Mouse (Mus musculus): ENCODE measurements around the gene Pdlim4. TPM values are rescaled to one million over a fixed set of nuclear protein-coding genes. Genes with fewer than 3 reads are reported as not detected.

The Pdlim4 gene
- polyA plus RNA-seq, 1 experiment from 2014 or later = 13.2 TPM

DNA sequence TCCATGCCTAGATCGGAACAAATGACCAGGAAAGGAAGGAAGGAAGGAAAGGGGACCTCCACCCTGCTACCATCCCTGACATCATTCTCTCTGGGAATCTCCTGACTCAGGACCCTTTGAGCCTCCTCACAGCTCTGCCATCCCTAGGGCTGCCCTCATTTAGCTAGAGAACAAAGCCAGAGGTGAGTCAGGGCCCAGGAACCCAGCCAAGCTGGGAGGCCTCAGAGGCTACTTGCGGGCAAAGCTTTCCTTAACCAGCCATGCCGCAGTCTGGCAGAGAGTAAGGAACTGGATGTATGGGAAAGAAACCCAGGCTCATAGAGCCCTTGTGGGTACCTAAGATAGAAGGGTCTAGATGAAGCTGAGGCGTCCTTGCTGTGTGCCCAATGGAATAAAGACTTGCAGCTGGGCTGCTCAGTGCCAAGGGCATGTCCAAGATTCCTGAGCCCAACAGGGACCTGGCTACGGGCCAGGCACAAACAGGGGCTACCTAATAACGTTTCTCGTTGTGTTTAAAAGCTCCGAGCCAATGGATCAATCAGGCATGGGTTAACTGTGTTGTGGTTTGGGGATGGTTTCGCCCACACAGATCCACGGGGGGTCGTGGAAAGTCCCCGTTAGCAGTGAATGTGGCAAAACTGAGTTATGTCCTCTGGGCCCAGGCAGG lies 6.6 kb downstream of the Pdlim4 start:
- 77% methylated on average over 12 of the region's 12 CpGs for WGBS
- no peaks in the 10 kb centered on the region for H3K9me3 ChIP-seq (ENCODE audit: control insufficient read depth, low read length)
- peaks cover 11% of the 10 kb centered on the region for H3K27me3 ChIP-seq (replicated peaks; ENCODE audit: control insufficient read depth, insufficient read depth, low read length)
- H3K4me2 ChIP-seq = no peak overlapping the region
- H3K27ac ChIP-seq (ENCODE audit: low read depth, low read length) = no peak overlapping the region
- DNase-seq (ENCODE audit: low spot score) = no peak
- peaks cover 11% of the 10 kb centered on the region for H3K4me1 ChIP-seq (replicated peaks; ENCODE audit: control insufficient read depth, insufficient read depth, low read length)
- H3K36me3 ChIP-seq (ENCODE audit: control insufficient read depth, insufficient read depth, low read length) = no peaks in the 10 kb centered on the region
- H3K4me3 ChIP-seq (ENCODE audit: low read depth, low read length) = no peak overlapping the region
- no peak for ATAC-seq (replicated peaks; ENCODE audit: low FRiP score)
- H3K9ac ChIP-seq (ENCODE audit: low read depth, low read length) = no peak overlapping the region

DNA sequence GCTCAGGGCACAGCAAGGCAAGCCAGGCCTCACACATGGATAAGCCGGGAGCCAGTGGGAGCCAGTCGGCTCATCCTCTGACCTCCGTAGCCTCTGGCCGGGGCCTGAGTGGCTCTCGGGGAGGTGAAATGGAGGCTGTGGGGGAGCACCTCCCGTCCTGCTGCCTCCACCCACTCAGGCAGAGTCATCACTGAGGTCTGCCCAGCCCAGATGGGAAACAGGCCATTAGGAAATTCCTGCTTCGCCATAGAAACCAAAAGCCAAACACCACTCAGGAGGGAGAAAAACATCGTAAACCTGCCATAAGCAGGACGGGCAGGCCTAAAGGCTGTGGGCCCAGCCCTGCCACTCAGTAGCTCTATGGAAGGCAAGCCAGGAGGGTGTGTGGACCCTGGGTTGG lies 8.5 kb downstream of the Pdlim4 start:
- H3K27me3 ChIP-seq (replicated peaks; ENCODE audit: control insufficient read depth, insufficient read depth, low read length) = peaks cover 2% of the 10 kb centered on the region; the same call in 1 of the 2 replicates
- DNase-seq (ENCODE audit: low spot score) = no peak
- WGBS = 36% methylated on average over 9 of the region's 9 CpGs
- no peak overlapping the region; the same call in 1 of the 2 replicates for H3K27ac ChIP-seq (ENCODE audit: low read depth, low read length)
- no peak overlapping the region for H3K9ac ChIP-seq (ENCODE audit: low read depth, low read length)
- H3K4me1 ChIP-seq (replicated peaks; ENCODE audit: control insufficient read depth, insufficient read depth, low read length) = peaks cover 11% of the 10 kb centered on the region
- H3K4me2 ChIP-seq = no peak overlapping the region
- H3K4me3 ChIP-seq (ENCODE audit: low read depth, low read length) = no peak overlapping the region
- ATAC-seq (replicated peaks; ENCODE audit: low FRiP score) = no peak
- no peaks in the 10 kb centered on the region for H3K36me3 ChIP-seq (ENCODE audit: control insufficient read depth, insufficient read depth, low read length)
- H3K9me3 ChIP-seq (ENCODE audit: control insufficient read depth, low read length) = no peaks in the 10 kb centered on the region

DNA sequence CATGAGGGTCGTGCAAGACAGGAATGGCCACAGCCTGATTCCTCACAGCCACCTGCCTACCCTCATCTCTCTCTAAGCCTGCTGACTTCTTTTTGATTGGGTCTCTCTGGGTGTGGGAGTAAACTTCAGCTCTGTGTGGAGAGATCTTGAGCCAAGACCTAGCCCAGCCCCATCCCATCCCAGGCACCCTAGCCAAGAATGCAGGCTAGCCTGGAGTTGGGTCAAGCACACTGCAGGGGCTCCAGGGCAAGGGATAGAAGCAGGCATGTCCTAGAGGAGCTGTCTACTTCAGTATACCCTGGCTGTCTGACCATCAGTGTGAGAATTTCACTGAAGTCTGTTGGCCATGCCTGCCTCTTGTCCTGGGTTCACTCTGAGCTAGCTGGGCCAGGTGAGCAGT lies 9.3 kb downstream of the Pdlim4 start:
- H3K36me3 ChIP-seq (ENCODE audit: control insufficient read depth, insufficient read depth, low read length) = no peaks in the 10 kb centered on the region
- peaks cover 9% of the 10 kb centered on the region for H3K4me1 ChIP-seq (replicated peaks; ENCODE audit: control insufficient read depth, insufficient read depth, low read length)
- DNase-seq (ENCODE audit: low spot score) (no peak), ATAC-seq (replicated peaks; ENCODE audit: low FRiP score) (no peak)
- 52% methylated on average over 1 of the region's 1 CpGs for WGBS
- H3K27ac ChIP-seq (ENCODE audit: low read depth, low read length) = no peak overlapping the region
- no peak overlapping the region for H3K4me2 ChIP-seq
- no peak overlapping the region for H3K9ac ChIP-seq (ENCODE audit: low read depth, low read length)
- peaks cover 2% of the 10 kb centered on the region; the same call in 1 of the 2 replicates for H3K27me3 ChIP-seq (replicated peaks; ENCODE audit: control insufficient read depth, insufficient read depth, low read length)
- no peaks in the 10 kb centered on the region for H3K9me3 ChIP-seq (ENCODE audit: control insufficient read depth, low read length)
- H3K4me3 ChIP-seq (ENCODE audit: low read depth, low read length) = no peak overlapping the region

DNA sequence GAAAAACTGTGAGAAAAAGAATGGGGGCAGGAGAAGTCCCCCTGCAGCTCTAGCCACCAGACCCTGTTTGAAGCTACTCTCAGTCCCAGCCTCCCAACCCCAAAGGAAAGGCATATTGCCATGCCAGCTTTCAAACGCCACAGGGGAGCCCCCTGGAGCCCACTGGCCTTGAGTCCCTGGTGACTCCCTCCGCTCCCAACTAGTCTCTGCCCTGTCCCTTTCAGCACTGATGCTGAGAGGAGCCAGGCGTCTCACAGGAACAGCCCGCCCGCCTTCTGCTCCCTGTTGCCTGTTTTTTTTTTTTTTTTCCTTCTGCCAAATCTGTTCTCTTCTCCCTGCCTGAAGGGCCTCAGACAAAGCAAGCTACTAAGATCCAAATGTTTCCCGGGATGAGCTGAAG lies 10.2 kb downstream of the Pdlim4 start:
- Histone ChIP-seq H3K27ac (ENCODE audit: low read depth, low read length) (no peak overlapping the region), H3K4me3 (ENCODE audit: low read depth, low read length) (no peak overlapping the region), H3K27me3 (replicated peaks; ENCODE audit: control insufficient read depth, insufficient read depth, low read length) (peaks cover 2% of the 10 kb centered on the region; the same call in 1 of the 2 replicates), H3K4me1 (replicated peaks; ENCODE audit: control insufficient read depth, insufficient read depth, low read length) (peaks cover 8% of the 10 kb centered on the region), H3K9me3 (ENCODE audit: control insufficient read depth, low read length) (no peaks in the 10 kb centered on the region), H3K4me2 (no peak overlapping the region), H3K36me3 (ENCODE audit: control insufficient read depth, insufficient read depth, low read length) (no peaks in the 10 kb centered on the region), H3K9ac (ENCODE audit: low read depth, low read length) (no peak overlapping the region)
- 41% methylated on average over 6 of the region's 6 CpGs for WGBS
- ATAC-seq (replicated peaks; ENCODE audit: low FRiP score) (no peak), DNase-seq (ENCODE audit: low spot score) (no peak)

DNA sequence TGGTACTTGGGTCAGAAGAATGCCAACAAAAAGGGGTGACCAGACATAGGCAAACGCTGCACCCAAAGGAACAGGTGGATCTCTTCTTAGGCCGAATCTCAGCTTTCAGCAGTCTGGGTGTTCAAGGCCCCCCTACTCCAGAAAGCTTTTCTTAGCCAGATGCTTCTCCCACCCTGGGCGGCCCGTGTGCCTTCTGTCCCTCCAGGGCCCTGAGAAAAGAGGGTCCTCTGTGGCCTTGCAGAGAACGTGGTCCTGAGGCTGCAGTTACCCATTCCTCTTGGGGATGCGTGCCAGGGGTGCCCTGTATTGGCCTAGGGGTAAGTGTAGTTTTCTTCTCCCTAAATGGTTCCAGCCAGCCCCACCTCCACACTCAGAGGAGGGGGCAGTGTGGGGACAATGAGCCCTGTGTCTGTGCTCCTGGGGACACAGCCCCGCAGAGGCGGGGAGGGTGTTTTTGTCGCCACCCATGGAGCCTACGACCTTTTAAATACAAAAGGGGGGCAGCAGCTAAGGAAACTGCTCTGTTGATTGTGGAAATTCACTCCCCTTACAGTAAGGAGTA lies 10.7 kb downstream of the Pdlim4 start:
- WGBS = 55% methylated on average over 10 of the region's 10 CpGs
- H3K4me2 ChIP-seq = no peak overlapping the region
- no peak overlapping the region for H3K27ac ChIP-seq (ENCODE audit: low read depth, low read length)
- H3K4me1 ChIP-seq (replicated peaks; ENCODE audit: control insufficient read depth, insufficient read depth, low read length) = peaks cover 12% of the 10 kb centered on the region
- DNase-seq (ENCODE audit: low spot score) = no peak
- no peaks in the 10 kb centered on the region for H3K9me3 ChIP-seq (ENCODE audit: control insufficient read depth, low read length)
- H3K9ac ChIP-seq (ENCODE audit: low read depth, low read length) = no peak overlapping the region
- no peaks in the 10 kb centered on the region for H3K36me3 ChIP-seq (ENCODE audit: control insufficient read depth, insufficient read depth, low read length)
- peaks cover 2% of the 10 kb centered on the region; the same call in 1 of the 2 replicates for H3K27me3 ChIP-seq (replicated peaks; ENCODE audit: control insufficient read depth, insufficient read depth, low read length)
- ATAC-seq (replicated peaks; ENCODE audit: low FRiP score) = no peak
- no peak overlapping the region for H3K4me3 ChIP-seq (ENCODE audit: low read depth, low read length)

DNA sequence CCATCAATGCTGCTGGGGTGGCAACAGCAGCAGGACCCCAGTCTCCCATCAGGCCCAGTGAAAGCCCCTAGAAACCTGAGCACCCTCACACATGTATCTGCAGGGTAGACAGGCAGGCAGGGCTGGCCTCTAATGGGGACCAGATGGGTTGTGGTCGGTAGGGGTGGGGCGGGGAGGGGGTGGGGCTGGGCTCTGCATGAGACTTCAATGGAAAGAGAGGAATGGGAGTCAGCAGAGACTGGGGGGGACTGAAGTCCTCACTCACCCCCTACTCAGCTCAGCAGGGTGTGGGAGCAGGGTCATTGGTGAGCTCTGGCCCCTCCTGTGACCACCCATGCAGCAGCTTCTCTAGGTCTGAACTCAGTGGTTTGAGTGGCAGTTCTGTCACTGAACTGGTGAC lies 11.4 kb downstream of the Pdlim4 start:
- no peak overlapping the region for H3K4me2 ChIP-seq
- WGBS = 0% methylated on average over 1 of the region's 2 CpGs
- no peak overlapping the region for H3K27ac ChIP-seq (ENCODE audit: low read depth, low read length)
- H3K4me3 ChIP-seq (ENCODE audit: low read depth, low read length) = no peak overlapping the region
- no peaks in the 10 kb centered on the region for H3K9me3 ChIP-seq (ENCODE audit: control insufficient read depth, low read length)
- 0 out of 2 replicates have a peak, but pooled peaks cover 2% of the 10 kb centered on the region for H3K27me3 ChIP-seq (replicated peaks; ENCODE audit: control insufficient read depth, insufficient read depth, low read length)
- no peak for DNase-seq (ENCODE audit: low spot score)
- no peak overlapping the region for H3K9ac ChIP-seq (ENCODE audit: low read depth, low read length)
- ATAC-seq (replicated peaks; ENCODE audit: low FRiP score) = no peak
- no peaks in the 10 kb centered on the region for H3K36me3 ChIP-seq (ENCODE audit: control insufficient read depth, insufficient read depth, low read length)
- peaks cover 12% of the 10 kb centered on the region for H3K4me1 ChIP-seq (replicated peaks; ENCODE audit: control insufficient read depth, insufficient read depth, low read length)

DNA sequence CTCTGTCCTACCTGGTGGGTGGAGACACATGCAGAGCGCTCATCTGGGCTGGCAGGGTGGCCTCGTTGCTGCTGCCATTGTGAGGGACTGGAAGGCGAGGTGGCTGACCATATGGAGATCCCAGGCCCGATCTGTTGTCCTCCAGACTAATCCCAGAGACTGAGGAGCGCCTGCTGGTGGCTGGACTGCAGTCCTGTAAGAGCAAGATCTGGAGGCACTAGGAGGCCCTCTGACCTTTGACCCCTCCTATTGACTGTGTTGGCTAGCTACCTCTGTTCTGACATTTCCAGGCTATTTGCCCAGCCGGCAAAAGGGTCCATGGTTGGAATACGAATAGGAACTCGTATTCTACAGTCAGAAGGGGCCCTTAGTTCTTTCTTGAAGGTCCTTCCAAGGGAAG lies 12.7 kb downstream of the Pdlim4 start:
- DNase-seq (ENCODE audit: low spot score) = no peak
- no peak for ATAC-seq (replicated peaks; ENCODE audit: low FRiP score)
- 60% methylated on average over 8 of the region's 8 CpGs for WGBS
- H3K36me3 ChIP-seq (ENCODE audit: control insufficient read depth, insufficient read depth, low read length) = no peaks in the 10 kb centered on the region
- peaks cover 12% of the 10 kb centered on the region for H3K4me1 ChIP-seq (replicated peaks; ENCODE audit: control insufficient read depth, insufficient read depth, low read length)
- H3K27ac ChIP-seq (ENCODE audit: low read depth, low read length) = no peak overlapping the region
- no peak overlapping the region for H3K4me2 ChIP-seq
- no peak overlapping the region for H3K9ac ChIP-seq (ENCODE audit: low read depth, low read length)
- no peak overlapping the region for H3K4me3 ChIP-seq (ENCODE audit: low read depth, low read length)
- 0 out of 2 replicates have a peak, but pooled peaks cover 2% of the 10 kb centered on the region for H3K27me3 ChIP-seq (replicated peaks; ENCODE audit: control insufficient read depth, insufficient read depth, low read length)
- no peaks in the 10 kb centered on the region for H3K9me3 ChIP-seq (ENCODE audit: control insufficient read depth, low read length)

DNA sequence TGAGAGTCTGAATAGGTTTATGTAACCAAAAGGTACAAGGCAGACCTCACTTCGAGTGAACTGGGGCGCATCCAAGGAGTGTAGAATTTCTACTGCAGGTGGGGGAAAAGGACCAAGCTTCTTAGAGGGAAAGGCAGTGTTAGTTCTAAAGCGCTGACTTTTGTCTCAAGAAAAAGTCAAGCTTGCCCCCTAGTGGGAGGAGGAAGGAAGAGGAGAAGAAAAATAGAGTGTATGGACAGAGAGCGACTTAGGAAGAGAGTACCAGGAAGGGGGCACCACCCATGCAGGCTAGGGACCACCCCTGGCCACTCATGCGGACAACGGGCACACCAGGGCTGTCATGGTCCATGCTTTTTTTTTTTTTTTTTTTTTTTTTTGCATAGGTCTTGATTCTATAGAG lies 14.6 kb downstream of the Pdlim4 start:
- 35% methylated on average over 6 of the region's 6 CpGs for WGBS

DNA sequence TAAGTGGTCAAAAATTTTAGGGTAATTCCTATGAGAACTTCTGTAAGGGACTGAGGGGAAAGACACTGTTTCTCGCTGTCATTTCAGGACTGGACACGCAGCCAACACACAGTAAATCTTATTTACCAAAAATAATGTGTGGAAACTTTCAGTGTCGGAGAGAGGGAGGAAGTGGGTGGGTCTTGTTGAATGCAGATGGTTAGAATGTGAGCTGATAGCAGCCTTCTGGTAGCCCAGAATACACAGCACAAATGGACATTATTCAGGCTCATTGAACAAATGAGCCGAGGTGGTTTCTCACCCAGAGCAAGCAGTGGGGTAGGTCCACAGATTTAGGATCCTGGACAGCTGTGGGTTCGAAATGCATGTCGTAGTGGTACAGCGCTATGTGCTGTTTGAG lies 15.7 kb downstream of the Pdlim4 start:
- no peak overlapping the region for H3K9ac ChIP-seq (ENCODE audit: low read depth, low read length)
- no peak overlapping the region for H3K4me3 ChIP-seq (ENCODE audit: low read depth, low read length)
- peak; percentile 38; the same call in 1 of the 2 replicates for ATAC-seq (replicated peaks; ENCODE audit: low FRiP score)
- H3K9me3 ChIP-seq (ENCODE audit: control insufficient read depth, low read length) = no peaks in the 10 kb centered on the region
- H3K27me3 ChIP-seq (replicated peaks; ENCODE audit: control insufficient read depth, insufficient read depth, low read length) = no peaks in the 10 kb centered on the region
- 61% methylated on average over 7 of the region's 7 CpGs for WGBS
- no peaks in the 10 kb centered on the region for H3K36me3 ChIP-seq (ENCODE audit: control insufficient read depth, insufficient read depth, low read length)
- H3K4me2 ChIP-seq = peak overlapping the region; percentile 4; the same call in 1 of the 2 replicates
- no peak overlapping the region for H3K27ac ChIP-seq (ENCODE audit: low read depth, low read length)
- peaks cover 10% of the 10 kb centered on the region for H3K4me1 ChIP-seq (replicated peaks; ENCODE audit: control insufficient read depth, insufficient read depth, low read length)
- DNase-seq (ENCODE audit: low spot score) = no peak

More for the DNA sequence above, 14.6 kb downstream of the Pdlim4 start:
- Histone ChIP-seq H3K27me3 (replicated peaks; ENCODE audit: control insufficient read depth, insufficient read depth, low read length) (0 out of 2 replicates have a peak, but pooled peaks cover 1% of the 10 kb centered on the region), H3K4me2 (no peak overlapping the region), H3K9ac (ENCODE audit: low read depth, low read length) (no peak overlapping the region), H3K36me3 (ENCODE audit: control insufficient read depth, insufficient read depth, low read length) (no peaks in the 10 kb centered on the region), H3K4me3 (ENCODE audit: low read depth, low read length) (no peak overlapping the region), H3K9me3 (ENCODE audit: control insufficient read depth, low read length) (no peaks in the 10 kb centered on the region), H3K27ac (ENCODE audit: low read depth, low read length) (no peak overlapping the region), H3K4me1 (replicated peaks; ENCODE audit: control insufficient read depth, insufficient read depth, low read length) (peaks cover 10% of the 10 kb centered on the region)
- peak; percentile 42; the same call in 1 of the 2 replicates for ATAC-seq (replicated peaks; ENCODE audit: low FRiP score)
- DNase-seq (ENCODE audit: low spot score) = no peak
